Mouse (Mus musculus): Measurements from ENCODE around the gene Hpca. TPM values are rescaled to one million over a fixed set of nuclear protein-coding genes. Genes with fewer than 3 reads are reported as not detected.

The Hpca gene
- 16.8 and 23.1 TPM in 2 replicates for polyA plus RNA-seq (2014; fragmentation: Nextera tagmentation; extraction: Ambion mirVana)

DNA sequence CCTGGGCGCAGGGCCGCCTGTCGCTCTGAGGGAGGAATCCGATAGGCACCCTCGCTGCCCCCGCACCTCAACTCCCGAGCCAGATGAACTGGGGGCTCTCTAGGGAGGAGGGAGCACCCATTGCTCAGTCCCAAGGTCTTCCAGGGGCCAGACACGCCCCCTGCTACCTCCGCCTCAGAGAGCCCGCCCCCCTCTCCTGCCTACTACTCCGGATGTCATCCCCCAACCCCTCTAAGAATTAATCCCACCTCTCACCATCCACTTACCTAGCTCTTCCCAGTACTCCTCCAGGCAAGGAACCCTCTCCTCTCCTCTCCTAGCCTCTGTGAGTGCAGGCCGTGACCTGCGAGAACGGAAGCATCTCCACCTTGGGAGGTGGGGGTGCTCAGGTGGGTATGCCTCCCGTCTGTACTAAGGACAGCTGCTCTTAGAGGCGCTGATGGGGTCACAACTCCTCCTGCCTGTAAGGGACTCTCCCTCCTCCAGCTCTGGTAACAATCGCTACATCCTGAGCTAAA, at the start of gene Hpca:
Gene Hpca, minus strand, starts transcription at position 468 of the 518 bp plus-strand sequence.
- no peaks in the 10 kb centered on the region for H3K9me3 ChIP-seq (replicated peaks; ENCODE audit: control insufficient read depth, low read length)
- H3K27ac ChIP-seq (ENCODE audit: low read depth, low read length): no peak within 1 kb of the TSS; the same call in 1 of the 2 replicates
- WGBS: under 1% methylated on average over 17 of the region's 17 CpGs
- ATAC-seq (peak; percentile 19; the same call in 1 of the 2 replicates), DNase-seq (ENCODE audit: low spot score) (no peak)
- no peaks in the 10 kb centered on the region for H3K36me3 ChIP-seq (ENCODE audit: control insufficient read depth, insufficient read depth, low read length)
- H3K9ac ChIP-seq (ENCODE audit: low read length): peak within 1 kb of the TSS; percentile 72
- peaks cover 21% of the 10 kb centered on the region for H3K27me3 ChIP-seq (replicated peaks; ENCODE audit: control insufficient read depth, insufficient read depth, low read length)
- H3K4me1 ChIP-seq (ENCODE audit: control insufficient read depth, insufficient read depth, low read length): peaks cover 34% of the 10 kb centered on the region
- H3K4me3 ChIP-seq (ENCODE audit: low read depth, low read length): peak within 1 kb of the TSS; percentile 48
- peak within 1 kb of the TSS; percentile 91 for H3K4me2 ChIP-seq (ENCODE audit: low read length)

DNA sequence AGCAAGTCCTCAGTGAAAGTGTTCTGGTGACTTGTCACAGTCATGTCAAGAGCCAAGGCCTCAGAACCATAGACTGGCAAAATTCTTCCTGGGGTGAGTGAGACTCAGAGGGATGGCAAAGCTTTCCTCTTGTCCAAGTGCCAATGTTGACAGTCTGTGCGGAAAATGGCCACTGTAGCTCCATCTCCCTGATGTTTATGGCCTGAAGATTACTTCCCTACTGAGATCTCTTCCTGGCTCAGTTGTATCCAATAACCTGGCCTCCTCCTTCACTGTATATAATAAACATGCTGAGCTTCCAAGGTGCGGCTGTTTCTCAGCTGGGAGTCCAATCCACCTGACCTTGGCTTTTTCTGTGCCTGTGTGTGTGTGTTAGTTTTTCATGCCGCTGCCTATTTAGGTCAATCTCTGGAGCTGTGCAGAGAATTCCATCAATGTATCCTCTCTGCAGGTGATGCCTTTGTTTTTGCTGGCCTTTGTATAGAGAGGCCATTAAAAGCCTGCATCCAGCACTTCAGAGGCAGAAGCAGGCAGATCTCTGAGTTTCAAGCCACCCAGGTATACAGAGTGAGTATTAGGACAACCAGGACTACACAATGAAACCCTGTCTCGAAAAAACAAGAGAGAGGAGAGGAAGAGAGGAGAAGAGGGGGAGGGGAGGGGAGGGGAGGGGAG, 39.9 kb upstream of the Hpca start:
- Histone ChIP-seq H3K4me2 (ENCODE audit: low read length) (no peak overlapping the region), H3K9ac (ENCODE audit: low read length) (no peak overlapping the region), H3K27ac (ENCODE audit: low read depth, low read length) (no peak overlapping the region), H3K4me1 (ENCODE audit: control insufficient read depth, insufficient read depth, low read length) (no peaks in the 10 kb centered on the region), H3K9me3 (replicated peaks; ENCODE audit: control insufficient read depth, low read length) (no peaks in the 10 kb centered on the region), H3K4me3 (ENCODE audit: low read depth, low read length) (no peak overlapping the region), H3K36me3 (ENCODE audit: control insufficient read depth, insufficient read depth, low read length) (peaks cover 20% of the 10 kb centered on the region), H3K27me3 (replicated peaks; ENCODE audit: control insufficient read depth, insufficient read depth, low read length) (no peaks in the 10 kb centered on the region)
- ATAC-seq (no peak), DNase-seq (ENCODE audit: low spot score) (no peak)
- 86% methylated on average over 3 of the region's 4 CpGs for WGBS

DNA sequence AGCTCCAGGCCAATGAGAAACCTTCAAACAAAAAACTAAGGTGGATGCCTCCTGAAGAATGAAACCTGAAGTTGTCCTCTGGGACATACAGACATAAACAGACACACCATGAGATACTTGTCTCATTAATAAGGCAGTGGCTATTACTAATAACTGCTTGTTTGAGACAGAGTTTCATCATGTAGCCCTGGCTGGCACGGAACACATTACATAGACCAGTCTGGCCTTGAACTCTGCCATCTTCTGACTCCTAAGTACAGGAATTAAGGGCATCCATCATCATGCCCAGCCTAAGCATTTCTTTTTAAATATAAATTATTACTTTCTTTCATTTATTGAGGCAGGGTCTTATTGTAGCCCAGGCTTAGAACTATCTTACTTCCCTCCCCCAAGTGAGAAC, 39.2 kb upstream of the Hpca start:
- Histone ChIP-seq H3K27ac (ENCODE audit: low read depth, low read length) (no peak overlapping the region), H3K36me3 (ENCODE audit: control insufficient read depth, insufficient read depth, low read length) (peaks cover 23% of the 10 kb centered on the region), H3K4me2 (ENCODE audit: low read length) (no peak overlapping the region), H3K4me1 (ENCODE audit: control insufficient read depth, insufficient read depth, low read length) (no peaks in the 10 kb centered on the region), H3K4me3 (ENCODE audit: low read depth, low read length) (no peak overlapping the region), H3K9ac (ENCODE audit: low read length) (no peak overlapping the region), H3K9me3 (replicated peaks; ENCODE audit: control insufficient read depth, low read length) (no peaks in the 10 kb centered on the region), H3K27me3 (replicated peaks; ENCODE audit: control insufficient read depth, insufficient read depth, low read length) (no peaks in the 10 kb centered on the region)
- WGBS: 98% methylated on average over 1 of the region's 1 CpGs
- DNase-seq (ENCODE audit: low spot score): no peak
- no peak for ATAC-seq

GRCm38 (mm10) chr4:129158549-129158948, 36.7 kb upstream of the Hpca start:
- 65% methylated on average over 3 of the region's 3 CpGs for WGBS
- no peaks in the 10 kb centered on the region for H3K4me1 ChIP-seq (ENCODE audit: control insufficient read depth, insufficient read depth, low read length)
- no peak overlapping the region for H3K4me3 ChIP-seq (ENCODE audit: low read depth, low read length)
- no peaks in the 10 kb centered on the region for H3K9me3 ChIP-seq (replicated peaks; ENCODE audit: control insufficient read depth, low read length)
- peak overlapping the region; percentile 54; the same call in 1 of the 2 replicates for H3K27ac ChIP-seq (ENCODE audit: low read depth, low read length)
- no peak for DNase-seq (ENCODE audit: low spot score)
- peaks cover 27% of the 10 kb centered on the region for H3K36me3 ChIP-seq (ENCODE audit: control insufficient read depth, insufficient read depth, low read length)
- no peak for ATAC-seq
- H3K27me3 ChIP-seq (replicated peaks; ENCODE audit: control insufficient read depth, insufficient read depth, low read length): no peaks in the 10 kb centered on the region
- no peak overlapping the region for H3K4me2 ChIP-seq (ENCODE audit: low read length)
- no peak overlapping the region for H3K9ac ChIP-seq (ENCODE audit: low read length)

GRCm38 (mm10) chr4:129157541-129157940, 35.7 kb upstream of the Hpca start:
- H3K4me2 ChIP-seq (ENCODE audit: low read length): no peak overlapping the region
- H3K36me3 ChIP-seq (ENCODE audit: control insufficient read depth, insufficient read depth, low read length): peaks cover 33% of the 10 kb centered on the region
- ATAC-seq (no peak), DNase-seq (ENCODE audit: low spot score) (no peak)
- no peak overlapping the region for H3K27ac ChIP-seq (ENCODE audit: low read depth, low read length)
- no peaks in the 10 kb centered on the region for H3K4me1 ChIP-seq (ENCODE audit: control insufficient read depth, insufficient read depth, low read length)
- H3K9ac ChIP-seq (ENCODE audit: low read length): no peak overlapping the region
- H3K27me3 ChIP-seq (replicated peaks; ENCODE audit: control insufficient read depth, insufficient read depth, low read length): no peaks in the 10 kb centered on the region
- H3K4me3 ChIP-seq (ENCODE audit: low read depth, low read length): no peak overlapping the region
- WGBS: 89% methylated on average over 5 of the region's 5 CpGs
- no peaks in the 10 kb centered on the region for H3K9me3 ChIP-seq (replicated peaks; ENCODE audit: control insufficient read depth, low read length)

GRCm38 (mm10) chr4:129151276-129151811, 29.5 kb upstream of the Hpca start:
- ATAC-seq: no peak
- H3K9me3 ChIP-seq (replicated peaks; ENCODE audit: control insufficient read depth, low read length): no peaks in the 10 kb centered on the region
- H3K9ac ChIP-seq (ENCODE audit: low read length): no peak overlapping the region
- H3K4me2 ChIP-seq (ENCODE audit: low read length): no peak overlapping the region
- peaks cover 51% of the 10 kb centered on the region for H3K36me3 ChIP-seq (ENCODE audit: control insufficient read depth, insufficient read depth, low read length)
- peaks cover 4% of the 10 kb centered on the region; the same call in 1 of the 2 replicates for H3K4me1 ChIP-seq (ENCODE audit: control insufficient read depth, insufficient read depth, low read length)
- no peak overlapping the region for H3K27ac ChIP-seq (ENCODE audit: low read depth, low read length)
- 92% methylated on average over 4 of the region's 4 CpGs for WGBS
- no peaks in the 10 kb centered on the region for H3K27me3 ChIP-seq (replicated peaks; ENCODE audit: control insufficient read depth, insufficient read depth, low read length)
- no peak for DNase-seq (ENCODE audit: low spot score)
- H3K4me3 ChIP-seq (ENCODE audit: low read depth, low read length): no peak overlapping the region

DNA sequence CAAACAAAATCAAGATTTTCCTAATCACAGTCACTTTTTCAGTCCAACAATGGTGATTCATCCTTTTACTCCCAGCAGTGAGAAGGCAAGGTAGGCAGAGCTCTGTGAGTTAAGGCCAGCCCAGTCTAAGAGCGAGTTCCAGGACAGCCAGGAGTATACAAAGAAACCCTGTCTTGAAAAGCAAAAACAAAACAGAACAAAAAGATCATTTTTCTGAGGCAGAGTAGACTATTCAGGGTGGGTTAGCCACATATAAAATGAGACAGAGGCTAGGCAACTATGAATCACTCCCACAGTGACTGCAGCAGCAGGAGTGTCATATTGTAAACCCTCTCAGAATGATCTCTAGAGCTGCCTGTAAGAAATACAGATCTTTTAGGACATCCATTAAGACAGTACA, 27.5 kb upstream of the Hpca start:
- no peak for DNase-seq (ENCODE audit: low spot score)

DNA sequence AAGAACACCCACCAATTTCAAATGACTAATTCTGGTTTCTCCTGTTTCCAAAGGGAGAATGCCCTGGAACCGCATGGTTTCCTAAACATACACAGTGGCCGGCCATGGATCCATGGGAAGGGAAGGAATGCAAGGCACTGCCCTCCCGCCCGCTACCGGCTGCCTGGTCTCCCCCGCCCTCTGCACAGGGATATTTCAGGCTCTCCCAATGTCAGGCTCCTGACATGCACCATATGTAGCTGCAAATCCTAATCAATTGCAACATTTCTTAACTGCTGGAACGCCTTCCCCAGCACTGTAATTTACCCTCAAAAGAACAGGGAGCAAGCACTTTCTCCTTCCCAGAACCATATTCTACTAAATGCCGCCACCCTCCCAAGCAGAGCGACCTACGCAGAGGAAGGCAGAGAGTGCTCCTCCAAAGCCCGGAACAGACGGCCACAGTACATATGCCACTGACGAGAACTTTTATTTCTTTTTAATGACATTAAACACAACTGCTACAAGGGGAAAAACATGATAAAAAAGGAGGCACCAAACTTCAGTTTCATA, 25.8 kb upstream of the Hpca start:
- no peak overlapping the region for H3K4me2 ChIP-seq (ENCODE audit: low read length)
- H3K4me1 ChIP-seq (ENCODE audit: control insufficient read depth, insufficient read depth, low read length): peaks cover 20% of the 10 kb centered on the region
- H3K9me3 ChIP-seq (replicated peaks; ENCODE audit: control insufficient read depth, low read length): no peaks in the 10 kb centered on the region
- DNase-seq (ENCODE audit: low spot score) (no peak), ATAC-seq (no peak)
- no peak overlapping the region for H3K9ac ChIP-seq (ENCODE audit: low read length)
- no peak overlapping the region for H3K4me3 ChIP-seq (ENCODE audit: low read depth, low read length)
- H3K36me3 ChIP-seq (ENCODE audit: control insufficient read depth, insufficient read depth, low read length): peaks cover 31% of the 10 kb centered on the region
- WGBS: 83% methylated on average over 13 of the region's 13 CpGs
- H3K27ac ChIP-seq (ENCODE audit: low read depth, low read length): no peak overlapping the region
- H3K27me3 ChIP-seq (replicated peaks; ENCODE audit: control insufficient read depth, insufficient read depth, low read length): no peaks in the 10 kb centered on the region

More for the DNA sequence above, 27.5 kb upstream of the Hpca start:
- H3K4me3 ChIP-seq (ENCODE audit: low read depth, low read length): no peak overlapping the region
- no peaks in the 10 kb centered on the region for H3K27me3 ChIP-seq (replicated peaks; ENCODE audit: control insufficient read depth, insufficient read depth, low read length)
- no peak overlapping the region for H3K27ac ChIP-seq (ENCODE audit: low read depth, low read length)
- no peak overlapping the region for H3K4me2 ChIP-seq (ENCODE audit: low read length)
- no peak overlapping the region for H3K9ac ChIP-seq (ENCODE audit: low read length)
- H3K36me3 ChIP-seq (ENCODE audit: control insufficient read depth, insufficient read depth, low read length): peaks cover 36% of the 10 kb centered on the region
- no peak for ATAC-seq
- H3K4me1 ChIP-seq (ENCODE audit: control insufficient read depth, insufficient read depth, low read length): peaks cover 16% of the 10 kb centered on the region
- H3K9me3 ChIP-seq (replicated peaks; ENCODE audit: control insufficient read depth, low read length): no peaks in the 10 kb centered on the region
- WGBS: 77% methylated on average over 1 of the region's 1 CpGs

- H3K27me3 ChIP-seq (replicated peaks; ENCODE audit: control insufficient read depth, insufficient read depth, low read length): no peaks in the 10 kb centered on the region
- H3K36me3 ChIP-seq (ENCODE audit: control insufficient read depth, insufficient read depth, low read length): peaks cover 23% of the 10 kb centered on the region
- H3K4me2 ChIP-seq (ENCODE audit: low read length): no peak overlapping the region
- H3K9ac ChIP-seq (ENCODE audit: low read length): no peak overlapping the region
- WGBS: 64% methylated on average over 2 of the region's 2 CpGs
- H3K4me3 ChIP-seq (ENCODE audit: low read depth, low read length): no peak overlapping the region
- H3K9me3 ChIP-seq (replicated peaks; ENCODE audit: control insufficient read depth, low read length): no peaks in the 10 kb centered on the region
- DNase-seq (ENCODE audit: low spot score) (no peak), ATAC-seq (no peak)
- H3K4me1 ChIP-seq (ENCODE audit: control insufficient read depth, insufficient read depth, low read length): peaks cover 20% of the 10 kb centered on the region
- H3K27ac ChIP-seq (ENCODE audit: low read depth, low read length): no peak overlapping the region
These were observed 24.6 kb upstream of the Hpca start for GRCm38 (mm10) chr4:129146392-129146791.
